Mouse (Mus musculus): Measurements from ENCODE around the gene Olfr1185-ps1.
"Not testable (repeated sequence)": the region's sequence is repeated elsewhere in the genome, so short reads cannot be mapped to it uniquely, and the experiment has no call there.

Olfr1185-ps1 gene

DNA sequence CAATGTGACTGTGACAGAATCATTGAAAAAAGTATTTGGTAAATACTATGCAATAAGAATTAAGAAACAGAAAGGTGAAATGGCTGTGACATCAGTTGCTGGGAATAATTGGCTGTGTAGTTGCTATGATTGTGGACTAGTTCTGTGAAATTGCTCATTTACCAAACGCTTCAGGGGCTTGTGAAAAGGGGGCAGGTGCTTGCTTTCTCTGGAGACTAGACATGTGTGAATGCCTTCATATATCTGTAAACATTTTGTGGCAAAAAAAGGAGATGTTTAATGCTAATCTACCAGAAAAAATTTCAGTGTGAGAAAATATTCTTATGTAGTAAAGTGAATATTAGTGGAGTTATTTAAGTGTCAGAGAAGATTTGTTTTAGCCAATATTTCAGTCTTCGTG lies at the start of gene Olfr1185-ps1:
Gene Olfr1185-ps1 (plus strand): TSS at position 301 of the 400 bp plus-strand sequence.
- DNase-seq (ENCODE audit: low spot score): no peak

DNA sequence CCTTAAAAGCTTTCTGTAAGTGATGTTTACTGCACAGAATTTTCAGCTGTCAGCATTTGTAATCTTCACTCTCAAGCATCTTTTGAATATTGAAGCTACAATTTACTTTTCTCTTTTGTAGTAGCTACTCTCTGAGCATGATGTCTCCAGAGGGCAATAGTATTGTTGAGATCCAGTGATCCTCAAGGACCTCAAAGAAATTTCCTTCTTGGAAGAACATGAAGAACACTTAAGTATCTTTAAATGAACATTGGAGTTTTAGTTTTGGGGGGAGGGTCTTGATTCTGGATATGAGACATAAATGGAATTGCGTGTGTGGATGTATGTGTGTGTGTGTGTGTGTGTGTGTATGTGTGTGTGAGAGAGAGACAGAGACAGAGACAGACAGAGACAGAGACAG lies 44.1 kb upstream of the Olfr1185-ps1 start, which contains the start of gene Gm13757:
Gene Gm13757 (minus strand): TSS at position 101 of the 400 bp plus-strand sequence.
- DNase-seq (ENCODE audit: low spot score): no peak

DNA sequence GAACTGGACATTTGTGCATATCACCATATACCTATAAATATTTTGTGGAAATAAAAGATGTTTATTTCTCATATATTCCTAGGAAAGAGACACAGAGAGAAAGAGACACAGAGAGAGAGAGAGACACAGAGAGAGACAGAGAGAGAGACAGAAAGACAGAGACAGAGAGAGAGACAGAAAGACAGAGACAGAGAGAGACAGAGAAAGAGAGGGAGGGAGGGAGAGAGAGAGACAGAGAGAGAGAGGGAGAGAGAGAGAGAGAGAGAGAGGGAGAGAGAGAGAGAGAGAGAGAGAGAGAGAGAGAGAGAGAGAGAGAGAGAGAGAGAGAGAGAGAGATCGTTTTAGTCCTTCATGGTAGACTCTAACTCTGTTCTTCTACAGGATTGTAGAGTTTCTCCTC lies 38.6 kb upstream of the Olfr1185-ps1 start, which contains the start of gene Olfr1183:
Gene Olfr1183 (plus strand): TSS at position 301 of the 400 bp plus-strand sequence.
- DNase-seq (ENCODE audit: low spot score): not testable (repeated sequence)

- DNase-seq (ENCODE audit: low spot score): no peak
Observed at GRCm38 (mm10) chr2:88483298-88483697, 9.8 kb upstream of the Olfr1185-ps1 start, which contains the start of gene Olfr1184. Gene Olfr1184, plus strand, starts transcription at chr2:88483598.

DNA sequence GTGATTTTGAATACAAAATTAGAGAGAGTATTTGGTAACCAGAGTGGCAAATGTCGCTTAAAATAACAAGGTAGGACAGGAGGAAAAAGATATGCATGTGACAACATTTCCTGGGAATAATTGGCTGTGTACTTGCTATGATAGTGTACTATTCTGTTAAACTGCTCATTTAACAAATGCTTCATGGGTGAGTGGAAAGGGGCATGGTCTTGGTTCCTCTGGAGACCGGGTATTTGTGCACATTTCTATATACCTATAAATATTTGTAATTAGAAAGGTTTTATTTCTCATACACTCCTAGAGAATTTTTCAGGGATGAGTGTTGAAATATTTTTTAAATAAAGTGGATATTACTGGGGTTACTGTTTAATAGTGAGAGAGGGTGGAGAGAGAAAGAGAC lies 25.1 kb downstream of the Olfr1185-ps1 start, which contains the start of gene Olfr1186:
Gene Olfr1186 (plus strand): TSS at position 301 of the 400 bp plus-strand sequence.
- DNase-seq (ENCODE audit: low spot score): no peak

- no peak for DNase-seq (ENCODE audit: low spot score)
Observed at GRCm38 (mm10) chr2:88525720-88526119, 32.6 kb downstream of the Olfr1185-ps1 start.
